12 mouse cellular contexts compared by ENCODE assay signal in the genomic region with DNA sequence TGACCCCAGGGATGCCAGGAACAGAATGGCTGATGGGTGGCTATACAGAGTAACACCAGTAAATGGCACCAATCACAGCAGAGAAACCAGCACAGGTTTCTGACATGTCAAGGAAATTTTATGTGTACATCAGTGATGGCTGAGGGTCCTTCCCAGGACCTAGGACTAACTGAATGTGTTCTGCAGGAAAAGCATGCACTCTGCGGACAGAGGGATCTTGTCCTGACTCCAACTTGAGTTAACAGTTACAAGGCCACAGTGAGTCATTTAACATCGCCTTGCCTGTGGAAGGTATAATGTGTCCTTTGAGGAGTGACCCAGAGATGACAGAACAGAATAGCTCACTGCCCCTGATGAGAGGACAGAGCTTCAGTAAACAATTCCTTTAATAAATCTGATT. TPM values are rescaled to one million over a fixed set of nuclear protein-coding genes. Genes with fewer than 3 reads are reported as not detected.
A peak's percentile ranks its signal among the peaks of the same experiment; 100 is the strongest.
DNase-seq lines count a peak whose midpoint lies in the region; ATAC-seq and TF ChIP-seq lines count a peak whose summit lies in the region.
"Had no signal": no experiment of that assay in that cellular context is flagged by ENCODE, and none has a peak within 500 bp of the region (broad histone marks: within the 10 kb centered on the region; RNA-seq: fewer than 3 reads in every experiment).

No protein-coding gene starts in this region.

- peak; percentile 50 for DNase-seq in heart, adult 11 months
- no peak for DNase-seq in heart, postnatal 25 days (ENCODE audit: low spot score)
- no peak for DNase-seq in lung, embryonic 14.5 days
- DNase-seq in lung, postnatal 14 days, result no peak
- no peak for DNase-seq in kidney, postnatal 14 days
- DNase-seq: cerebellum, adult 8-10 months; left cerebral cortex, postnatal 4 days; lung, adult 2 months had no signal

- WGBS in lung, embryonic 14.5 days, result 64% methylated on average over 2 of the region's 2 CpGs
- 70% methylated on average over 2 of the region's 2 CpGs for WGBS in limb, embryonic 15.5 days
- WGBS in forebrain, embryonic 15.5 days, result 87% methylated on average over 2 of the region's 2 CpGs

- H3K9me3 ChIP-seq in lung, embryonic 14.5 days (ENCODE audit: low read depth, low read length), result no peaks in the 10 kb centered on the region
- no peaks in the 10 kb centered on the region for H3K9me3 ChIP-seq in limb, embryonic 15.5 days
- H3K9me3 ChIP-seq in forebrain, embryonic 15.5 days, result no peaks in the 10 kb centered on the region

- H3K4me2 ChIP-seq in lung, embryonic 14.5 days, result peak overlapping the region; percentile 65
- H3K4me2 ChIP-seq in limb, embryonic 15.5 days, result no peak overlapping the region
- H3K4me2 ChIP-seq in forebrain, embryonic 15.5 days (replicated peaks), result no peak overlapping the region

- H3K4me1 ChIP-seq in lung, embryonic 14.5 days (ENCODE audit: insufficient read depth), result no peaks in the 10 kb centered on the region
- H3K4me1 ChIP-seq in brown adipose tissue, adult 24 weeks (ENCODE audit: control insufficient read depth, insufficient read depth, insufficient read length, low read length), result no peaks in the 10 kb centered on the region; the same call in none of the 2 replicates
- H3K4me1 ChIP-seq in limb, embryonic 15.5 days, result peaks cover 11% of the 10 kb centered on the region
- H3K4me1 ChIP-seq in forebrain, embryonic 15.5 days, result peaks cover 6% of the 10 kb centered on the region; the same call in 1 of the 2 replicates

- H3K27me3 ChIP-seq in lung, embryonic 14.5 days (ENCODE audit: insufficient read depth, low read length), result peaks cover 5% of the 10 kb centered on the region; the same call in 1 of the 2 replicates
- H3K27me3 ChIP-seq in limb, embryonic 15.5 days, result no peaks in the 10 kb centered on the region
- H3K27me3 ChIP-seq in forebrain, embryonic 15.5 days, result no peaks in the 10 kb centered on the region
- H3K27me3 ChIP-seq: CH12.LX had no signal

- H3K27ac ChIP-seq in lung, embryonic 14.5 days (ENCODE audit: low read depth), result no peak overlapping the region
- no peak overlapping the region for H3K27ac ChIP-seq in brown adipose tissue, adult 24 weeks (replicated peaks; ENCODE audit: low read depth, low read length)
- H3K27ac ChIP-seq in limb, embryonic 15.5 days, result no peak overlapping the region
- H3K27ac ChIP-seq in forebrain, embryonic 15.5 days (replicated peaks), result no peak overlapping the region

- intact Hi-C loops in heart, postnatal 25 days (cut with DNase I), result loop anchor here (5.0 kb wide), 1 partner anchor 43 kb away; no protein-coding TSS in a partner anchor

- no peak overlapping the region for H3K9ac ChIP-seq in lung, embryonic 14.5 days
- H3K9ac ChIP-seq in limb, embryonic 15.5 days, result no peak overlapping the region
- H3K9ac ChIP-seq in forebrain, embryonic 15.5 days (replicated peaks), result no peak overlapping the region

- no peaks in the 10 kb centered on the region for H3K36me3 ChIP-seq in lung, embryonic 14.5 days (ENCODE audit: insufficient read depth)
- no peaks in the 10 kb centered on the region; the same call in 1 of the 2 replicates for H3K36me3 ChIP-seq in limb, embryonic 15.5 days
- no peaks in the 10 kb centered on the region for H3K36me3 ChIP-seq in forebrain, embryonic 15.5 days

- no peak for TF ChIP-seq CTCF in lung, embryonic 14.5 days (IDR thresholded peaks at IDR 0.05; ENCODE audit: low read depth)

- H3K4me3 ChIP-seq in lung, embryonic 14.5 days (ENCODE audit: low read depth, low read length), result no peak overlapping the region; the same call in 1 of the 2 replicates
- peak overlapping the region; percentile 27; the same call in 1 of the 2 replicates for H3K4me3 ChIP-seq in brown adipose tissue, adult 24 weeks (ENCODE audit: insufficient read depth, low read depth, low read length)
- peak overlapping the region; percentile 1 for H3K4me3 ChIP-seq in limb, embryonic 15.5 days
- H3K4me3 ChIP-seq in forebrain, embryonic 15.5 days, result no peak overlapping the region

- ATAC-seq in lung, embryonic 14.5 days (ENCODE audit: insufficient read depth), result no peak
- ATAC-seq in limb, embryonic 15.5 days (ENCODE audit: insufficient number of reproducible peaks, low FRiP score, low TSS enrichment, low read depth), result no peak
- ATAC-seq in forebrain, embryonic 15.5 days (replicated peaks), result no peak

RNA-seq across cellular contexts. Expression of a gene that starts 1.6 kb away (rescaled TPM):
- 10 to 100 TPM; 13.9 to 18.5 TPM for total RNA-seq in heart, postnatal 25 days (2021)
- 71.0 and 71.4 TPM in 2 replicates for polyA plus RNA-seq in lung, embryonic 14.5 days (2014; fragmentation: Nextera tagmentation; extraction: Ambion mirVana)
- polyA plus RNA-seq in brown adipose tissue, adult 24 weeks (2012; ENCODE audit: insufficient read depth, insufficient read length, missing spikeins), result 5.4 and 6.8 TPM in 2 replicates
- polyA plus RNA-seq in limb, embryonic 15.5 days (2015; fragmentation: Nextera tagmentation; extraction: Ambion mirVana), result 92.8 and 98.0 TPM in 2 replicates
- polyA plus RNA-seq in forebrain, embryonic 15.5 days (2015; fragmentation: Nextera tagmentation; extraction: Ambion mirVana), result 70.9 and 71.8 TPM in 2 replicates

Comparison
In these comparisons a context has a peak if more than half of its experiments do, and no peak if none do; other contexts are left out.
1. H3K4me3 ChIP-seq: peak in brown adipose tissue, adult 24 weeks (single experiment) and limb, embryonic 15.5 days (single experiment); none in lung, embryonic 14.5 days (single experiment) and forebrain, embryonic 15.5 days (single experiment).